Mouse (Mus musculus) brain, embryonic 14.5 days (tissue): ENCODE measurements around the gene Gfy. TPM values are rescaled to one million over a fixed set of nuclear protein-coding genes. Genes with fewer than 3 reads are reported as not detected.

Source experiments
- DNase-seq: peaks from one replicate; pipeline ENCODE4 v3.0.0-alpha.2; 2011; ENCODE audit warnings: low read depth
- CTCF ChIP-seq: fragments of 200-500 bp; IDR thresholded peaks from 2 replicates; pipeline ENCODE4 v1.5.1; 2012; ENCODE audit warnings: inconsistent platforms, mild to moderate bottlenecking, moderate library complexity, borderline replicate concordance; ENCODE audit not compliant: insufficient read depth, insufficient read length; ENCODE audit errors: extremely low read depth
- POLR2A ChIP-seq: fragments of 200-500 bp; IDR thresholded peaks from 2 replicates; pipeline ENCODE4 v1.6.1; 2012; ENCODE audit warnings: mild to moderate bottlenecking, inconsistent platforms, borderline replicate concordance; ENCODE audit not compliant: poor library complexity, insufficient read depth, insufficient read length, severe bottlenecking; ENCODE audit errors: extremely low read depth
- polyA plus RNA-seq: library from polyadenylated mRNA; depleted of rRNA; stranded (reverse); fragments of >200 nt; gene quantifications from 2 replicates; pipeline ENCODE4 v1.2.3, GENCODE M21; 2012

The Gfy gene
- polyA plus RNA-seq, 1 experiment: 0.12 TPM

DNA sequence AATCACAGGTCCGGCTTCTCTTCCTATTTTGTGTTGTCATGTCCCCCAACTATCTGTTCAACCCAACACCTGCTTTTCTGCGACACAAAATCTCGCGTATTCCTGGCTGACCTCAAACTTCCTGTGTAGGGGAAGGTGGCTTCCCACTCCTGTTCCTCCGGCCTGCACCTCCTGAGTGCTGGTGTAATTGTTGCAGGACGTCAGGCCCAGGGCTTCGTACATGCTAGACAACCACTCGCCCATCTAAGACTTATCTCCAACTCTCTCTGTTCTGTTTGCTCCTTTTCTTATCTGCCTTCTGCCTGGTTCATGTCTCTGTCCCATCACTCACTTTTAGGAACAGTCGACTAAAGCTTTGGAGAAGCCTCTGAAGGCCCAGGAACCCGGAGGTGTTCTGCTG, 31.7 kb upstream of the Gfy start:
- no peak for DNase-seq
- TF ChIP-seq CTCF (no peak), POLR2A (no peak)

- TF ChIP-seq CTCF: peak; percentile 26; the same call in 1 of the 2 replicates
- no peak for TF ChIP-seq POLR2A
- DNase-seq: no peak
Measured at GRCm38 (mm10) chr7:45208260-45208659, 28.9 kb upstream of the Gfy start.

DNA sequence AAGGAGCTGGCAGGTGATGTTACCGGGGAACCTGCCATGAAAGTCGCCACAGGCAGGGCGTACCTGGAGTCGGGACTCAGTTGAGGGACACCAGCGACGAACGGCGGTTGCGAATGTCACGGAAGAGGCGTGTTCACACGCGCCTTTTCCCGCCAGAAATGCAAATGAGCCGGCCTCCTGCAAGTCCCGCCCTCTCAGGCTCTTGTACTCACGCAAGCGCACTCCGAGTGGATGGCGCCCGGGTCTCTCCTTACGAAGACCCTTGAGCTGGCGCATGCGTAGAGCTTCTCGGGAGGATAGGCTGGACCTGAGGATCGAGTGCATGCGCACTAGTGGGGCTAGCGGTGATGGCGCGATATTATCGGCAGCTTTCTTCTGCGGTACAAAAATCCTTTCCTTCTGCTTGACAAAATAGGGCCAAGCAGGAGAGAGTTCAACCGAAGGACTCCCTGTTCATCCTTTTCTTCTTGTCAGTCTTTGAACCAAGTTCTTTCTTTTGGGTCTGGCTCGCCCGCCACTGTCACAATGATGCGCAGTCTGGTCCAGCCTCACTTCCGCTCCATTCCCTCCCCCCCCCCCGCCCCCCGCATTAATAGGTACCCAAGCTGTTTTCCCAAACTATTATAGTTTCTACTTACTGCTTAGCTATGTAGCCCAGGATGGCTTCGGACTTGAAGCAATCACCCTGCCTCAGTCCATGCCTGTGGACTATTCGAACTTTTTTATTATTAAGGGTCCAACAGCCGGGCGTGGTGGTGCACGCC, 25.2 kb upstream of the Gfy start, which contains the start of gene Ccdc155:
Gene Ccdc155, minus strand, starts transcription at position 513 of the 764 bp plus-strand sequence.
- TF ChIP-seq CTCF (no peak), POLR2A (peak; percentile 51; the same call in 1 of the 2 replicates)
- peak; percentile 100 for DNase-seq

DNA sequence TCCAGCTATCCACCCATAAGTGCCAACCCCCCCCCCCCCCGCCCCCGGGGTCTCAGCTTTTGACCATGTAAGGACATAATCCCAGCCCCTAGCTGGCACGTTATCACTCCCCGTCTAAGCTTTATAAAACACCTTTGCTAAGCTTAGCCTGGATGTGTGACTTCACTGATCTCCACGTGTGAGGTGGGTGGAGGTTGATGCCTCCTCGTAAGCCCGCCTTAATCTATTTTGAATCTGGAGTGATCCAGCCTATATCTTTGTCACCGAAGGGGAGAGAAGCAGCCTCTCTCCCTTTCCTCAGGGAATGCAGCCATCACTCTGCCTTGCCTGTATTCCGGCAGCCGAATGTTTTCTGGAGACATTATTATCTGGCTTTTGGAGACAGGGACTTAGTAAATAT, 23.3 kb upstream of the Gfy start:
- no peak for DNase-seq
- TF ChIP-seq POLR2A: no peak
- TF ChIP-seq CTCF: no peak

DNA sequence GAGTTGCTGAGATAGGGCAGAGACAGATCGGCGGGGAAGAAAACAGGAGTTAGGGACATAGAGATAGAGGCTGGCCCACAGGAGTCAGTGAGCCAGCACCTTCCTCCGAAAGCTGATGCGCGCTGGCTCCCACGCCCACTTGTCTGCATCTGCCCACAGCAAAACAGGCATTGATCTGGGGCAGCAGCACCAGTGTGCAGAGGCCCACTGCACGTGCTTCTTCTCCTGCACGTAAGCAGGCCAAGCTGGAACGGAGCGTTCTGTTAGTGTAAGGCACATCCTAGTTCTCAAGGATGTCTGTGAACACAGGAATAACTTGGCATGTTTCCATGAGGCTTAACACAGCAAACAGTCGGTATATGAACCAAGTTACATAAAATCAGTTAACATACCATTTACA, 19.6 kb upstream of the Gfy start:
- no peak for DNase-seq
- TF ChIP-seq CTCF (no peak), POLR2A (no peak)

DNA sequence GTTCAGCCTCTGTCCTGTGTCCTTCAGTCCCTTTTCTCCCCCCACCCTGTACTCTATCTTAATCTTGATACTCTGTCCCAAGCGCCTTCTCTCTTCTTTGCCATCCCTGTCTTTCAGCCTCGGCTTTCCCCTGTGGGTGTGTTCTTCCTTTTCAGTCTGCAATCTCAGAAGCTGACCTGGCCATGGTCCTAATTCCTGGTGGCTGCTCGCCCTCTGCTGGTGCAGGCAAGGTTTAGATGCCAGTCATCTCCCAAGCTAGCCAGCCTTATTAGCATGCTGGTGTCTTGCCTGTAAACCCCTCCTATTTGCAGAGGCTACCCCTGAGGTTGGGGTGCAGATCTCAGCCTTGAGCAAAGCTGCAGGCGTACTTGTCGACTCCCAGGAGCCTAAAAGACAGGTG, 19.1 kb upstream of the Gfy start:
- peak; percentile 91 for DNase-seq

DNA sequence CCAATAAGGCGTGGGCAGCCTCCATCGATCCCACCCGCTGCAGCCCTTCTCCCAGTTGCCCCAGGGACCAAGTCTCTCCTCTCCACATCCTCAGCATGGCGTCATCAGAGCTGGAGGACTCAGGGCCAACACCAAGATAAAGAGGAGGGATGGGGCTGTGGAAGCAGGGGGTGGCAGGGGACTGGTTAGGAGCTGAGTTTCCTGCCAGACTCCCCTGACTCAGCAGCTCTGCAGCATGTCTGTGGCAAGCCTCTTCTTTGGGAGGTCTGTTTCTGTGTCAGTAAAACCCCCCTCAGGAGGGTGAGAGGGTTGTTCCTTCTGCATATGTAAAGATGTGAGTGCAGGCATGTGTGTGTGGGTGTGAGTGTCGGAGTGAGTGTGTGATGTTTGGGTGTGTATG, 17.6 kb upstream of the Gfy start:
- DNase-seq: no peak
- TF ChIP-seq CTCF: no peak
- TF ChIP-seq POLR2A: no peak

More for the DNA sequence above, 19.1 kb upstream of the Gfy start:
- TF ChIP-seq CTCF: peak; percentile 95
- no peak for TF ChIP-seq POLR2A

GRCm38 (mm10) chr7:45196176-45196535, 16.8 kb upstream of the Gfy start:
- no peak for DNase-seq
- TF ChIP-seq POLR2A (no peak), CTCF (no peak)

DNA sequence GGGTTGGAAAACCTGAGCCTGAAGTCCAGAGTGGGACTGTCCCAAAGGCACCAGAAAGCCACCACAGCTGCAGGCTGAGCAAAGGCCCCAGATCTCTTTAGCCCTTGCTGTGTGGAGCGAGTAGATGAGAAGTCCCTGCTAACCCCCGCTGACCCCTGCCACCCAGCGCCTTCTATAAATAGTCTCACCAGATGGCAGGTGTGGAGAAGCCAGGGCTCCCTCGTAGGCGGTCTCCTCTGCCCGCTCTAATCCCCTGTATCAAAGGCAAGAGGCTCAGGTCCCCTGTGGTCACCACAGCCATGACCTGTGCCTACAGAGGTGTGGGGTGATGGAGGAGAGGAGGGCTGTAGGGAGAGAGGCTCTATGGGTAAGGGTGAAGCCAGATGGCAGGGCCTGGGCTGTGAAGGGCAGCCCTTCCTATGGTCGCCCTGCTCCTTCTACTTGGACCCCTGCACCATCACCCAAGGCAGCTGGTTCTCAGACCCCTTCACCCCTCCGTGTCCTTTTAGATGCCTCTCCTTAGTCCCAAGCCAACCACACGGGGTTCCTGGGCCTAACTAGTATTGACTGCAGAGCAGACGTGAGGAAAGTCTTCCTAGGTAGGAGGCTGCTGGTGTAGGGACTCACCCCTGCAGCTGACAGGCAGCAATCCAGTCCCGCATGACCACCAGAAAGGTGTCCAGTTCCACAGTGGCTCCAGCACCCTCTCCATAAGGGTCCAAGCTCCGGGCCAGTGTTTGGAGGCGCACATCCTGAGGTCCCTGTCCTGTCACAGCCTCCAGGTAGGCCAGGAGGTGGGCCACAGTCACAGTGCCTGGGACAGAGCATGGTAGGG, 16.2 kb upstream of the Gfy start:
- DNase-seq: no peak
- TF ChIP-seq CTCF (no peak), POLR2A (no peak)

GRCm38 (mm10) chr7:45193871-45194785, 14.8 kb upstream of the Gfy start:
- no peak for DNase-seq
- TF ChIP-seq CTCF: no peak
- no peak for TF ChIP-seq POLR2A
